Mouse (Mus musculus) olfactory bulb, adult 2 months (tissue): ENCODE data around the gene Sparcl1. TPM values are rescaled to one million over a fixed set of nuclear protein-coding genes. Genes with fewer than 3 reads are reported as not detected.
A peak's percentile ranks its signal among the peaks of the same experiment; 100 is the strongest.

Experiments
- H3K27ac ChIP-seq: fragments of 200-500 bp; 2 replicates; pipeline ENCODE4 v1.5.1; 2012; ENCODE audit warnings: low read depth, low read length; ENCODE audit not compliant: insufficient read depth
- H3K4me1 ChIP-seq: fragments of 200-500 bp; 2 replicates; pipeline ENCODE4 v1.6.1; 2012; ENCODE audit warnings: low read length; ENCODE audit not compliant: control insufficient read depth, insufficient read depth
- H3K4me3 ChIP-seq: fragments of 200-500 bp; 2 replicates; pipeline ENCODE4 v1.5.1; 2012; ENCODE audit warnings: mild to moderate bottlenecking, low read depth, low read length, moderate library complexity; ENCODE audit not compliant: insufficient read depth
- CTCF ChIP-seq: fragments of 200-500 bp; IDR thresholded peaks from 2 replicates; pipeline ENCODE4 v1.5.1; 2012; ENCODE audit warnings: low read depth, mild to moderate bottlenecking, low read length, moderate library complexity; ENCODE audit not compliant: insufficient read depth
- POLR2A ChIP-seq: fragments of 200-500 bp; IDR thresholded peaks from 2 replicates; pipeline ENCODE4 v1.6.1; 2012; ENCODE audit warnings: mild to moderate bottlenecking, low read depth, low read length, moderate library complexity; ENCODE audit not compliant: insufficient read depth
- WGBS: fragments of 180-500 bp; shearing (Covaris S2); methylation state at CpG from one replicate; pipeline ENCODE4 v1.1.7; 2018; 5-methylcytosine and 5-hydroxymethylcytosine counted together
- polyA plus RNA-seq: library from polyadenylated mRNA; stranded (reverse); fragments of >200 nt; gene quantifications from 2 replicates; pipeline ENCODE4 v1.2.4, GENCODE M21; 2012; ENCODE audit warnings: low replicate concordance; ENCODE audit not compliant: missing spikeins, insufficient read depth, insufficient read length

The Sparcl1 gene
- polyA plus RNA-seq, 1 experiment, result 627 TPM

DNA sequence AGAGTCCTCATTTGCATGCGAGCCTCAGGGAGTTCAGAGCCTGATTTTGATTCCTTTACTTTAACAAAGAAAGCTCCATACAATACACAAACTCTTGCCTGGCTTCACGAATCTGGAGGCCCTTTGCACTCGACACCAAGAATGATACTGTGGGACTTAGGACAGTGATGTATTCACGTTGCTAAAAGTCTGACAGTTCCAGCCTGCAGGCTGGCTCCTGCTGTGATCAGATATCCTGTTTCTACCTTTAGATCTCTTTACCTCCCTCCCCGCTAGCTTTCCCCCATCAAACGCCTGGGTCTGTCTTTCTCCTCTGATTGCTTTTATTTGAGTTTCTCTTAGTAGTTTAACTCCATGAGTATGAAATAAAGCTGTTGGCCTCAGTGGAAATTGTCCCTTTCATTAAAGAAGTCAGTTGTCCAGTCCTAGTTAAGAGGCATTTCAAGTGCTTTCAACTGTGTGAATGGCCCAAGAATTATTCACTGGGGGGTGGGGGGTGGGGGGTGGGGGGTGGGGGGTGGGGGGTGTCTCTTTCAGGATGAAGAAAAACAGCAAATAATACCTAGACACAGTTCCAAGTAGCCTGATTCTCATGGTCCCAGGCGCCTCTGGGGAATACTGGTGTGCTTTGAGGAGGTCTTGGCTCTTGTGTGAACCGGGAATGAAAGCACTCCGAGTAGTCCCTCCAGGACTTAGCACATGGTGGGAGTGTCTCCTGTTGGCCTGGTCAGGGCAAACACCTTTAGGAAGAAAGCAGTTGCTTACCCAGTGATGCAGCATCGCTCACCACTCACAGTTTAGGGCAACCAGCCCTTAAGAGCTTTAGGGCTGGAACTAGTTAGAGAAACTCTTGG lies 11.6 kb downstream of the Sparcl1 start:
- Histone ChIP-seq H3K4me3 (no peak overlapping the region), H3K27ac (peak overlapping the region; percentile 3; the same call in 1 of the 2 replicates), H3K4me1 (peaks cover 9% of the 10 kb centered on the region)
- TF ChIP-seq CTCF (no peak), POLR2A (no peak)
- WGBS, result 49% methylated on average over 10 of the region's 10 CpGs

GRCm38 (mm10) chr5:104096078-104096938 lies 17.2 kb downstream of the Sparcl1 start:
- H3K4me1 ChIP-seq, result peaks cover 8% of the 10 kb centered on the region
- H3K4me3 ChIP-seq, result no peak overlapping the region
- TF ChIP-seq POLR2A (no peak), CTCF (no peak)
- H3K27ac ChIP-seq, result no peak overlapping the region
- 66% methylated on average over 16 of the region's 16 CpGs for WGBS

DNA sequence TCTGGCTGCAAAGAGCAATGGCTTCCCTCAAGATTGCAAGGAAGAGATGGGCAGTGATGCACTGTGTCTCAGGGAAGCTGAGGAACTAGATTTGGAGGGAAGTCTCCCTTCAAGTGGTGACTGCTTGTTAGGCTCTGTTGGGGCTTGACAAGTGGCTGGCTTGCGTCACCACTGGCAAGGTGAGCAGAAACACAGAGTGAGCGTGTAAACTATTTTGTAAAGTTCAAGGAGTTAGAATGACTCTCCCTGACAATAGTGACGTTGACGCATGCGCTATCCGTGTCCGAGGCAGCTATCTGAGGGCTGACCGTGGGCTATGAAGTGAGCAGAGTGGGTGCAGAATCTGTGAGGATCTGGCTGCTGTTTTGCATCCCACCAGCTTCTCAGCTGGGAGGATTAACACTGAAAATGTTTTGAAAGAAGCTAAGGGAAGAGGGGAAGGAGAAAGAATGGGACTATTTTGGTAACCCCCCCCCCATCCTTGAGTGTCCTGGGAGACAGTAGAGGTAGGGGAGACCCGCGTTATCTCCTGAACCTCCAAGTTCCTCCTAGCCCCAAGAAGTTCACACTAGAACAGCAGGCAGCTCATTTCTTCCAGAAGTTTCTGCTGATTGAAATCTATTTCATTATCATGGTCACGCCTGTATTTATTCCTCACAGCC lies 18.0 kb downstream of the Sparcl1 start:
- Histone ChIP-seq H3K4me1 (peaks cover 5% of the 10 kb centered on the region), H3K27ac (no peak overlapping the region), H3K4me3 (no peak overlapping the region)
- TF ChIP-seq POLR2A, result no peak
- no peak for TF ChIP-seq CTCF
- 75% methylated on average over 11 of the region's 11 CpGs for WGBS

DNA sequence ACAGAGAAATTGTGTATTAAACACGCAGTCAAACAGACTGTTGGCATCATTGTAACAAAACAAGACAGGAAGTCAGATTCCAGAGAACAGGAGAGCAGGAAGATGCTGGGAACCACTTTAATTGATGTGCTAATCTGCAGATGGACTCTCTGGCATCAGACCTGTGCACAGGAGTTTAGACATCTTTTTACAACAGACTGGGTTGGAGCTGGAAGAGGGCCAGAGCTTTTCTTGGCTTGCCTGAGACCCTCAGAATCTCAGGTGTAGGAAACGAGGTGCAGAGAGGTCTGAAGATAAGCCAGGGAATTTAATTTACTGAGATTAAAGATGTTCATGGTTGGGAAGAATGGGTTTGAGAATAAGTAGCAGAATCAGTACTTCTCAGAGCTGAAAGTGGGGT lies 23.8 kb downstream of the Sparcl1 start:
- Histone ChIP-seq H3K4me1 (no peaks in the 10 kb centered on the region), H3K27ac (no peak overlapping the region), H3K4me3 (no peak overlapping the region)
- TF ChIP-seq CTCF (no peak), POLR2A (no peak)
- WGBS, result 79% methylated on average over 2 of the region's 2 CpGs

DNA sequence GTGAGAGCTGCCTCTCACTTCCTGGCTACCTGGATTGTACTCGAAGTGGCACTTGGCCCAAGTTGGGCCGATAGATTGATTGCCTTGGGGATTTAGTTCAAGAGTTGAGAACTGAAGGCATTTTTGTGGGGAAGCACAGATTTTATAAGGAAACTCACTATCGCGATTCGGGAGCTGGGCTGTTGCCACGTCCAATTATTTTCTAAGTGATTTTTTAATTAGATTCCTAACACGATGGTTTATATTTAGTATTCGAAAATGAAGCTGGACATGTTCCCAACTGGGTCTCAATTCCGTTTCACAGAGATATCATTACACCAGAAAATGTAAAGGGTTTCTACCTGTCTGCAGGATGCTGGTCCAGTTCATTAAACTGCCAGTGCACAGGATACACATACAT lies 28.2 kb downstream of the Sparcl1 start:
- H3K27ac ChIP-seq, result no peak overlapping the region
- no peak overlapping the region for H3K4me3 ChIP-seq
- WGBS, result 63% methylated on average over 9 of the region's 9 CpGs
- no peaks in the 10 kb centered on the region for H3K4me1 ChIP-seq
- TF ChIP-seq CTCF, result no peak
- TF ChIP-seq POLR2A, result no peak

- H3K4me1 ChIP-seq, result no peaks in the 10 kb centered on the region
- WGBS, result 85% methylated on average over 6 of the region's 6 CpGs
- TF ChIP-seq CTCF, result no peak
- TF ChIP-seq POLR2A, result no peak
- no peak overlapping the region for H3K27ac ChIP-seq
- no peak overlapping the region for H3K4me3 ChIP-seq
Measured at GRCm38 (mm10) chr5:104080736-104081135, 32.8 kb downstream of the Sparcl1 start.

GRCm38 (mm10) chr5:104077508-104077907 lies 36.0 kb downstream of the Sparcl1 start, which contains the start of gene Gm17660:
TSS of gene Gm17660 (minus strand) at chr5:104077608.
- no peak within 1 kb of the TSS for H3K27ac ChIP-seq
- no peak within 1 kb of the TSS for H3K4me3 ChIP-seq
- no peak for TF ChIP-seq POLR2A
- no peak for TF ChIP-seq CTCF
- H3K4me1 ChIP-seq, result peaks cover 5% of the 10 kb centered on the region
- 79% methylated on average over 7 of the region's 7 CpGs for WGBS

GRCm38 (mm10) chr5:104076361-104076760 lies 37.2 kb downstream of the Sparcl1 start:
- Histone ChIP-seq H3K27ac (no peak overlapping the region), H3K4me1 (peaks cover 5% of the 10 kb centered on the region), H3K4me3 (no peak overlapping the region)
- 54% methylated on average over 10 of the region's 10 CpGs for WGBS
- no peak for TF ChIP-seq CTCF
- TF ChIP-seq POLR2A, result no peak
